Mouse (Mus musculus): ENCODE results near the gene Sox2.
A peak's percentile ranks its signal among the peaks of the same experiment; 100 is the strongest.

The Sox2 gene

GRCm38 (mm10) chr3:34660542-34661290 lies 10.5 kb downstream of the Sox2 start:
- no peak for DNase-seq

GRCm38 (mm10) chr3:34661341-34662007 lies 11.3 kb downstream of the Sox2 start:
- DNase-seq: no peak

- no peak for DNase-seq
Measured at GRCm38 (mm10) chr3:34662008-34662711, 12.0 kb downstream of the Sox2 start.

- DNase-seq: no peak
Measured at GRCm38 (mm10) chr3:34662712-34663655, 12.8 kb downstream of the Sox2 start.

- peak; percentile 25 for DNase-seq
Measured at GRCm38 (mm10) chr3:34663701-34664635, 13.8 kb downstream of the Sox2 start.

GRCm38 (mm10) chr3:34664636-34665531 lies 14.7 kb downstream of the Sox2 start:
- DNase-seq: no peak

- DNase-seq: no peak
Measured at GRCm38 (mm10) chr3:34665751-34666665, 15.8 kb downstream of the Sox2 start.

GRCm38 (mm10) chr3:34667180-34667579 lies 17.0 kb downstream of the Sox2 start:
- no peak for DNase-seq

- DNase-seq: no peak
Measured at GRCm38 (mm10) chr3:34667881-34668817, 17.9 kb downstream of the Sox2 start.

- no peak for DNase-seq
Measured at GRCm38 (mm10) chr3:34671024-34671660, 20.9 kb downstream of the Sox2 start.

- no peak for DNase-seq
Measured at GRCm38 (mm10) chr3:34678840-34679239, 28.6 kb downstream of the Sox2 start.

- DNase-seq: no peak
Measured at GRCm38 (mm10) chr3:34679439-34679838, 29.2 kb downstream of the Sox2 start.

- no peak for DNase-seq
Measured at GRCm38 (mm10) chr3:34679921-34680320, 29.7 kb downstream of the Sox2 start.

GRCm38 (mm10) chr3:34688072-34688471 lies 37.9 kb downstream of the Sox2 start:
- DNase-seq: no peak

GRCm38 (mm10) chr3:34691703-34692393 lies 41.6 kb downstream of the Sox2 start:
- no peak for DNase-seq

- no peak for DNase-seq
Measured at GRCm38 (mm10) chr3:34692394-34692745, 42.2 kb downstream of the Sox2 start.
